Mouse (Mus musculus): ENCODE measurements at regions not wholly inside any gene's neighbourhood (a gene's known extent, or its start where the extent isn't known, plus 50 kb on each side); places are given as distances from the start of the nearest gene placed in this dataset.

GRCm38 (mm10) chr4:9016504-9017040, 777.7 kb upstream of the Car8 start:
- TF ChIP-seq CTCF (IDR thresholded peaks at IDR 0.05; ENCODE audit: extremely low read depth, insufficient read length, insufficient replicate concordance, low read depth, low read length) (no peak), POLR2A (IDR thresholded peaks at IDR 0.05; ENCODE audit: low read depth, low read length) (no peak)

All from small intestine, adult 2 months (tissue).